Mouse (Mus musculus): ENCODE data around the gene Gng7.

DNA sequence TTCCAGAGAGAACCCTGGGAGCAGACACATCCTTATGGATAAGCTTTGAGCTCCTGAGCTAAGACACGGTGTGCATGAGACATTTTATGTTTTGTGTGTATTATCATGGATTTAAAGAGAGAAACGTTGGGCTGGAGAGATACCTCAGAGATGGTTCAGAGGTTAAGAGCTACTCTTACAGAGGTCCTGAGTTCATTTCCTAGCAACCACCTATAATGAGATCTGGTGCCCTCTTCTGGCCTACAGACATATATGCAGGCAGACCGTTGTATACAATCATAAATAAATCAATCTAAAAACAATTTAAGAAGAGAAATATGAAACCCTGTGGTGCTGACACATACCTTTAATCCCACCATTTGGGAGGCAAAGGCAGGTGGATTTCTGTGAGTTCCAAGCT, 23.7 kb downstream of the Gng7 start:
- TF ChIP-seq CTCF (IDR thresholded peaks at IDR 0.05; ENCODE audit: low read depth) (peak; percentile 59), EP300 (IDR thresholded peaks at IDR 0.05; ENCODE audit: low read depth) (no peak)
